Mouse (Mus musculus) hindbrain, embryonic 16.5 days (tissue): Measurements from ENCODE around the gene Anxa2. TPM values are rescaled to one million over a fixed set of nuclear protein-coding genes. Genes with fewer than 3 reads are reported as not detected.

Source experiments
- ATAC-seq: fragments of 200-750 bp; cut with Nextera tagmentation; 2 replicates; pipeline ENCODE4 v1.8.0; 2017; ENCODE audit warnings: moderate TSS enrichment, moderate library complexity
- H3K27ac ChIP-seq: fragments of 300-500 bp; sonication (generic); 2 replicates; pipeline ENCODE4 v1.5.1; 2014; ENCODE audit warnings: low read depth, mild to moderate bottlenecking, control low read depth, low read length, moderate library complexity
- H3K27me3 ChIP-seq: fragments of 300-500 bp; sonication (generic); replicated peaks from 2 replicates; pipeline ENCODE4 v1.6.1; 2014; ENCODE audit warnings: low read length; ENCODE audit not compliant: control insufficient read depth, insufficient read depth
- H3K36me3 ChIP-seq: fragments of 300-500 bp; sonication (generic); 2 replicates; pipeline ENCODE4 v1.6.1; 2014; ENCODE audit warnings: mild to moderate bottlenecking, low read length, moderate library complexity, mixed read lengths; ENCODE audit not compliant: control insufficient read depth, insufficient read depth
- H3K4me1 ChIP-seq: fragments of 300-500 bp; sonication (generic); 2 replicates; pipeline ENCODE4 v1.6.1; 2014; ENCODE audit warnings: low read depth, low read length; ENCODE audit not compliant: control insufficient read depth, insufficient read depth
- H3K4me2 ChIP-seq: fragments of 300-500 bp; sonication (generic); 2 replicates; pipeline ENCODE4 v1.6.1; 2014; ENCODE audit warnings: mild to moderate bottlenecking, low read length, control low read depth, moderate library complexity
- H3K4me3 ChIP-seq: fragments of 300-500 bp; sonication (generic); 2 replicates; pipeline ENCODE4 v1.5.1; 2014; ENCODE audit warnings: mild to moderate bottlenecking, low read length, control low read depth, moderate library complexity
- H3K9ac ChIP-seq: fragments of 300-500 bp; sonication (generic); 2 replicates; pipeline ENCODE4 v1.6.1; 2014; ENCODE audit warnings: low read depth, mild to moderate bottlenecking, control low read depth, low read length, moderate library complexity
- H3K9me3 ChIP-seq: fragments of 300-500 bp; sonication (generic); 2 replicates; pipeline ENCODE4 v1.6.1; 2014; ENCODE audit warnings: mild to moderate bottlenecking, low read length, moderate library complexity; ENCODE audit not compliant: control insufficient read depth
- WGBS: fragments of 180-500 bp; shearing (Covaris S2); extraction: QIAGEN DNeasy Blood & Tissue Kit; methylation state at CpG from one replicate; pipeline ENCODE4 v1.1.7; 2014; 5-methylcytosine and 5-hydroxymethylcytosine counted together
- polyA plus RNA-seq: library from polyadenylated mRNA; unstranded; fragments of >200 nt; fragmentation: Nextera tagmentation; extraction: Ambion mirVana; gene quantifications from 2 replicates; pipeline ENCODE4 v1.2.1, GENCODE M21; 2015

Anxa2 gene
- polyA plus RNA-seq: 153 and 199 TPM in 2 replicates

GRCm38 (mm10) chr9:69453066-69453900 lies at the start of gene Anxa2:
TSS of gene Anxa2 (plus strand) at chr9:69453620.
- WGBS: 11% methylated on average over 25 of the region's 37 CpGs
- ATAC-seq: peak; percentile 87
- H3K27me3 ChIP-seq: peaks cover 8% of the 10 kb centered on the region; the same call in 1 of the 2 replicates

GRCm38 (mm10) chr9:69404671-69405070 lies 48.7 kb upstream of the Anxa2 start:
- Histone ChIP-seq H3K4me3 (no peak overlapping the region), H3K27ac (no peak overlapping the region), H3K9me3 (no peaks in the 10 kb centered on the region), H3K9ac (no peak overlapping the region), H3K27me3 (no peaks in the 10 kb centered on the region), H3K4me1 (no peaks in the 10 kb centered on the region), H3K4me2 (no peak overlapping the region), H3K36me3 (peaks cover 2% of the 10 kb centered on the region; the same call in 1 of the 2 replicates)
- 55% methylated on average over 6 of the region's 6 CpGs for WGBS
- ATAC-seq: no peak

More at GRCm38 (mm10) chr9:69453066-69453900, at the start of gene Anxa2:
- Histone ChIP-seq H3K36me3 (no peaks in the 10 kb centered on the region), H3K4me2 (peak within 1 kb of the TSS; percentile 79), H3K27ac (peak within 1 kb of the TSS; percentile 79), H3K4me1 (peaks cover 12% of the 10 kb centered on the region), H3K9me3 (no peaks in the 10 kb centered on the region), H3K9ac (peak within 1 kb of the TSS; percentile 70), H3K4me3 (peak within 1 kb of the TSS; percentile 47)

GRCm38 (mm10) chr9:69419476-69419875 lies 33.9 kb upstream of the Anxa2 start:
- Histone ChIP-seq H3K4me3 (no peak overlapping the region), H3K9me3 (no peaks in the 10 kb centered on the region), H3K27me3 (no peaks in the 10 kb centered on the region), H3K27ac (no peak overlapping the region), H3K4me1 (no peaks in the 10 kb centered on the region), H3K36me3 (peaks cover 13% of the 10 kb centered on the region), H3K4me2 (no peak overlapping the region), H3K9ac (no peak overlapping the region)
- no peak for ATAC-seq
- 97% methylated on average over 1 of the region's 1 CpGs for WGBS

- Histone ChIP-seq H3K4me3 (no peak overlapping the region), H3K4me1 (peaks cover 4% of the 10 kb centered on the region; the same call in 1 of the 2 replicates), H3K36me3 (peaks cover 13% of the 10 kb centered on the region), H3K27me3 (no peaks in the 10 kb centered on the region), H3K4me2 (no peak overlapping the region), H3K9me3 (no peaks in the 10 kb centered on the region), H3K27ac (no peak overlapping the region), H3K9ac (no peak overlapping the region)
- ATAC-seq: no peak
- 87% methylated on average over 3 of the region's 3 CpGs for WGBS
These were observed 22.9 kb upstream of the Anxa2 start for GRCm38 (mm10) chr9:69430531-69430930.

GRCm38 (mm10) chr9:69431863-69432555 lies 21.4 kb upstream of the Anxa2 start:
- Histone ChIP-seq H3K27ac (no peak overlapping the region), H3K9me3 (no peaks in the 10 kb centered on the region), H3K27me3 (no peaks in the 10 kb centered on the region), H3K4me1 (peaks cover 4% of the 10 kb centered on the region; the same call in 1 of the 2 replicates), H3K9ac (no peak overlapping the region), H3K4me2 (no peak overlapping the region), H3K36me3 (peaks cover 7% of the 10 kb centered on the region), H3K4me3 (no peak overlapping the region)
- ATAC-seq: 0 out of 2 replicates have a peak, but pooled peaks have one; percentile 27
- WGBS: 20% methylated on average over 6 of the region's 6 CpGs

- H3K27me3 ChIP-seq: no peaks in the 10 kb centered on the region
- H3K4me2 ChIP-seq: no peak overlapping the region
- peaks cover 4% of the 10 kb centered on the region; the same call in 1 of the 2 replicates for H3K4me1 ChIP-seq
- H3K27ac ChIP-seq: no peak overlapping the region
- no peak for ATAC-seq
- WGBS: 65% methylated on average over 10 of the region's 10 CpGs
- no peak overlapping the region for H3K4me3 ChIP-seq
- no peaks in the 10 kb centered on the region for H3K9me3 ChIP-seq
- H3K9ac ChIP-seq: no peak overlapping the region
- no peaks in the 10 kb centered on the region for H3K36me3 ChIP-seq
These were observed 18.2 kb upstream of the Anxa2 start for GRCm38 (mm10) chr9:69435194-69435593.

- Histone ChIP-seq H3K27me3 (no peaks in the 10 kb centered on the region), H3K4me2 (no peak overlapping the region), H3K4me3 (no peak overlapping the region), H3K4me1 (peaks cover 4% of the 10 kb centered on the region; the same call in 1 of the 2 replicates), H3K9me3 (no peaks in the 10 kb centered on the region), H3K36me3 (no peaks in the 10 kb centered on the region), H3K9ac (no peak overlapping the region), H3K27ac (no peak overlapping the region)
- ATAC-seq: no peak
These were observed 17.8 kb upstream of the Anxa2 start for GRCm38 (mm10) chr9:69435662-69436061.

GRCm38 (mm10) chr9:69439805-69440357 lies 13.5 kb upstream of the Anxa2 start:
- Histone ChIP-seq H3K36me3 (no peaks in the 10 kb centered on the region), H3K9me3 (no peaks in the 10 kb centered on the region), H3K4me3 (no peak overlapping the region), H3K4me1 (no peaks in the 10 kb centered on the region), H3K9ac (no peak overlapping the region), H3K4me2 (no peak overlapping the region), H3K27me3 (no peaks in the 10 kb centered on the region), H3K27ac (no peak overlapping the region)
- ATAC-seq: no peak; the same call in 1 of the 2 replicates
- WGBS: 35% methylated on average over 7 of the region's 7 CpGs
